ENCODE assay signal across 11 mouse cellular contexts in genomic region chr19:55749532-55749931, GRCm38 (mm10). TPM values are rescaled to one million over a fixed set of nuclear protein-coding genes. Genes with fewer than 3 reads are reported as not detected.
DNase-seq lines count a peak whose midpoint lies in the region; ATAC-seq and TF ChIP-seq lines count a peak whose summit lies in the region.
"Had no signal": no experiment of that assay in that cellular context is flagged by ENCODE, and none has a peak within 500 bp of the region (broad histone marks: within the 10 kb centered on the region; RNA-seq: fewer than 3 reads in every experiment).

No protein-coding gene starts in this region.

- DNase-seq in gastrocnemius, adult 2 months = no peak
- no peak for DNase-seq in gastrocnemius, postnatal 25 days
- peak; percentile 82 for DNase-seq in forebrain, embryonic 14.5 days (ENCODE audit: low spot score)
- no peak for DNase-seq in spleen, adult 12 weeks (ENCODE audit: low spot score)
- no peak for DNase-seq in adrenal gland, postnatal 25 days
- no peak for DNase-seq in adrenal gland, postnatal 36 days
- DNase-seq: cerebellum, adult 2 months; gastrocnemius, postnatal 10 days; right cerebral cortex, adult 18-20 months had no signal

- H3K4me1 ChIP-seq in forebrain, embryonic 14.5 days (ENCODE audit: control insufficient read depth, insufficient read depth, low read length) = peaks cover 77% of the 10 kb centered on the region
- H3K4me1 ChIP-seq in midbrain, embryonic 12.5 days = peaks cover 93% of the 10 kb centered on the region

- H3K27ac ChIP-seq in gastrocnemius, adult 2 months = no peak overlapping the region
- H3K27ac ChIP-seq in forebrain, embryonic 14.5 days (ENCODE audit: low read depth, low read length) = peak overlapping the region; percentile 63; the same call in 1 of the 2 replicates
- peak overlapping the region; percentile 75 for H3K27ac ChIP-seq in midbrain, embryonic 12.5 days (replicated peaks)

- H3ac ChIP-seq in C2C12 (ENCODE audit: control insufficient read depth, insufficient read length, low read depth) = no peak overlapping the region

- H3K79me3 ChIP-seq in C2C12 (ENCODE audit: low read depth) = peaks cover 36% of the 10 kb centered on the region

- H3K27me3 ChIP-seq in C2C12 (ENCODE audit: control insufficient read depth, insufficient read depth, insufficient read length) = no peaks in the 10 kb centered on the region
- no peaks in the 10 kb centered on the region; the same call in 1 of the 2 replicates for H3K27me3 ChIP-seq in forebrain, embryonic 14.5 days (replicated peaks; ENCODE audit: control insufficient read depth, insufficient read depth, low read length)
- H3K27me3 ChIP-seq in midbrain, embryonic 12.5 days = no peaks in the 10 kb centered on the region

- TF ChIP-seq CTCF in gastrocnemius, adult 2 months (IDR thresholded peaks at IDR 0.05) = no peak
- no peak for TF ChIP-seq CTCF in C2C12 (IDR thresholded peaks at IDR 0.05; ENCODE audit: control insufficient read depth, insufficient read depth, insufficient read length)

- peak overlapping the region; percentile 81 for H3K4me2 ChIP-seq in forebrain, embryonic 14.5 days (ENCODE audit: low read length)
- peak overlapping the region; percentile 86 for H3K4me2 ChIP-seq in midbrain, embryonic 12.5 days (replicated peaks)

- H3K9me3 ChIP-seq in forebrain, embryonic 14.5 days (replicated peaks; ENCODE audit: control insufficient read depth, low read length) = no peaks in the 10 kb centered on the region
- no peaks in the 10 kb centered on the region for H3K9me3 ChIP-seq in midbrain, embryonic 12.5 days

- intact Hi-C loops in gastrocnemius, adult 2 months (cut with DNase I) = loop anchor here (10.0 kb wide), 2 partner anchors 335 to 545 kb away; no protein-coding TSS in a partner anchor

- peaks cover 16% of the 10 kb centered on the region for H3K36me3 ChIP-seq in C2C12 (ENCODE audit: control insufficient read depth, insufficient read depth)
- no peaks in the 10 kb centered on the region for H3K36me3 ChIP-seq in forebrain, embryonic 14.5 days (ENCODE audit: control insufficient read depth, insufficient read depth, low read length)
- H3K36me3 ChIP-seq in midbrain, embryonic 12.5 days = no peaks in the 10 kb centered on the region

- peaks cover 86% of the 10 kb centered on the region for H3K79me2 ChIP-seq in C2C12 (ENCODE audit: control insufficient read depth, insufficient read depth)

- peak; percentile 62 for ATAC-seq in forebrain, embryonic 14.5 days
- no peak for ATAC-seq in midbrain, embryonic 12.5 days (ENCODE audit: low FRiP score, low read depth)

- peak overlapping the region; percentile 41; the same call in 1 of the 2 replicates for H3K9ac ChIP-seq in forebrain, embryonic 14.5 days (ENCODE audit: low read length)
- H3K9ac ChIP-seq in midbrain, embryonic 12.5 days (replicated peaks) = peak overlapping the region; percentile 62

- peak overlapping the region; percentile 32; the same call in 1 of the 2 replicates for H3K4me3 ChIP-seq in gastrocnemius, adult 2 months
- no peak overlapping the region for H3K4me3 ChIP-seq in C2C12 (ENCODE audit: insufficient read depth, poor library complexity, severe bottlenecking)
- peak overlapping the region; percentile 5 for H3K4me3 ChIP-seq in forebrain, embryonic 14.5 days (ENCODE audit: low read depth, low read length)
- H3K4me3 ChIP-seq in midbrain, embryonic 12.5 days = peak overlapping the region; percentile 86; the same call in 1 of the 2 replicates

- 9% methylated on average over 7 of the region's 7 CpGs for WGBS in forebrain, embryonic 14.5 days
- 45% methylated on average over 7 of the region's 7 CpGs for WGBS in midbrain, embryonic 12.5 days

TF ChIP-seq in C2C12, 6 proteins besides CTCF, POLR2A, EP300 and RAD21:
- TF ChIP-seq MAX (IDR thresholded peaks at IDR 0.05) (peak; percentile 81), CEBPB (IDR thresholded peaks at IDR 0.05; ENCODE audit: low read depth) (no peak)

RNA-seq across cellular contexts. Expression of gene Tcf7l2, which starts 7.9 kb away (rescaled TPM):
- total RNA-seq in gastrocnemius, adult 2 months (2021) = 10 to 100 TPM; 10.3 to 11.0 TPM
- total RNA-seq in gastrocnemius, postnatal 25 days (2021) = 1 to 10 TPM; 7.8 to 8.8 TPM
- polyA plus RNA-seq in C2C12 (2012; fragmentation: generic; extraction: Trizol) = 10.3 TPM
- 196 and 221 TPM in 2 replicates for polyA plus RNA-seq in forebrain, embryonic 14.5 days (2014; fragmentation: Nextera tagmentation; extraction: Ambion mirVana)
- 343 and 552 TPM in 2 replicates for polyA plus RNA-seq in midbrain, embryonic 12.5 days (2016; fragmentation: Nextera tagmentation; extraction: Ambion mirVana)
- total RNA-seq in adrenal gland, postnatal 25 days (2021) = 27.5 and 33.3 TPM in 2 replicates
- 10 to 100 TPM; 22.7 to 28.3 TPM for total RNA-seq in adrenal gland, postnatal 36 days (2021)
